Mouse (Mus musculus): ENCODE measurements around the gene Man1c1.

Gene Man1c1

GRCm38 (mm10) chr4:134549899-134550298 lies 154.2 kb downstream of the Man1c1 start:
- DNase-seq (ENCODE audit: extremely low spot score) = no peak

GRCm38 (mm10) chr4:134548169-134548938 lies 155.7 kb downstream of the Man1c1 start:
- DNase-seq (ENCODE audit: extremely low spot score) = no peak

- no peak for DNase-seq (ENCODE audit: extremely low spot score)
Observed at GRCm38 (mm10) chr4:134546814-134547705, 157.0 kb downstream of the Man1c1 start.

- peak; percentile 92 for DNase-seq (ENCODE audit: extremely low spot score)
Observed at GRCm38 (mm10) chr4:134543261-134543660, 160.8 kb downstream of the Man1c1 start.

GRCm38 (mm10) chr4:134542726-134543125 lies 161.4 kb downstream of the Man1c1 start:
- DNase-seq (ENCODE audit: extremely low spot score) = no peak

- no peak for DNase-seq (ENCODE audit: extremely low spot score)
Observed at GRCm38 (mm10) chr4:134538997-134539580, 165.0 kb downstream of the Man1c1 start.

- DNase-seq (ENCODE audit: extremely low spot score) = peak; percentile 19
Observed at GRCm38 (mm10) chr4:134535787-134536151, 168.3 kb downstream of the Man1c1 start.

- peak; percentile 98 for DNase-seq (ENCODE audit: extremely low spot score)
Observed at GRCm38 (mm10) chr4:134534932-134535786, 168.9 kb downstream of the Man1c1 start, which contains the start of gene Mtfr1l. TSS of gene Mtfr1l (minus strand) at chr4:134535387.

- DNase-seq (ENCODE audit: extremely low spot score) = peak; percentile 68
Observed at GRCm38 (mm10) chr4:134534124-134534886, 169.8 kb downstream of the Man1c1 start.

GRCm38 (mm10) chr4:134533421-134533820 lies 170.7 kb downstream of the Man1c1 start:
- DNase-seq (ENCODE audit: extremely low spot score) = no peak

GRCm38 (mm10) chr4:134532928-134533327 lies 171.2 kb downstream of the Man1c1 start:
- DNase-seq (ENCODE audit: extremely low spot score) = no peak

GRCm38 (mm10) chr4:134526220-134526619 lies 177.9 kb downstream of the Man1c1 start:
- DNase-seq (ENCODE audit: extremely low spot score) = no peak

- DNase-seq (ENCODE audit: extremely low spot score) = no peak
Observed at GRCm38 (mm10) chr4:134525806-134526205, 178.3 kb downstream of the Man1c1 start.

GRCm38 (mm10) chr4:134523447-134523846 lies 180.6 kb downstream of the Man1c1 start:
- DNase-seq (ENCODE audit: extremely low spot score) = no peak

- no peak for DNase-seq (ENCODE audit: extremely low spot score)
Observed at GRCm38 (mm10) chr4:134519281-134519680, 184.8 kb downstream of the Man1c1 start.

- DNase-seq (ENCODE audit: extremely low spot score) = no peak
Observed at GRCm38 (mm10) chr4:134518541-134518940, 185.5 kb downstream of the Man1c1 start.

- DNase-seq (ENCODE audit: extremely low spot score) = no peak
Observed at GRCm38 (mm10) chr4:134517719-134518118, 186.4 kb downstream of the Man1c1 start.

GRCm38 (mm10) chr4:134516981-134517380 lies 187.1 kb downstream of the Man1c1 start:
- no peak for DNase-seq (ENCODE audit: extremely low spot score)

- no peak for DNase-seq (ENCODE audit: extremely low spot score)
Observed at GRCm38 (mm10) chr4:134515614-134516013, 188.5 kb downstream of the Man1c1 start.

GRCm38 (mm10) chr4:134514309-134514930 lies 189.7 kb downstream of the Man1c1 start:
- DNase-seq (ENCODE audit: extremely low spot score) = no peak

Data from embryo, embryonic 9.5 days (tissue).